Mouse (Mus musculus) forebrain, embryonic 16.5 days (tissue): ENCODE data around the gene Hist1h3f. TPM values are rescaled to one million over a fixed set of nuclear protein-coding genes. Genes with fewer than 3 reads are reported as not detected.
"Not testable (repeated sequence)": the region's sequence is repeated elsewhere in the genome, so short reads cannot be mapped to it uniquely, and the experiment has no call there.

Source experiments
- ATAC-seq: fragments of 200-750 bp; cut with Nextera tagmentation; 2 replicates; pipeline ENCODE4 v1.8.0; 2017; ENCODE audit warnings: mild to moderate bottlenecking, moderate library complexity
- H3K27ac ChIP-seq: fragments of 300-500 bp; sonication (generic); 2 replicates; pipeline ENCODE4 v1.5.1; 2014; ENCODE audit warnings: low read length, control low read depth
- H3K27me3 ChIP-seq: fragments of 300-500 bp; sonication (generic); replicated peaks from 2 replicates; pipeline ENCODE4 v1.6.1; 2014; ENCODE audit warnings: low read length; ENCODE audit not compliant: control insufficient read depth, insufficient read depth
- H3K36me3 ChIP-seq: fragments of 300-500 bp; sonication (generic); 2 replicates; pipeline ENCODE4 v1.6.1; 2014; ENCODE audit not compliant: control insufficient read depth, insufficient read depth
- H3K4me1 ChIP-seq: fragments of 300-500 bp; sonication (generic); replicated peaks from 2 replicates; pipeline ENCODE4 v1.6.1; 2014; ENCODE audit warnings: low read length; ENCODE audit not compliant: control insufficient read depth, insufficient read depth
- H3K4me2 ChIP-seq: fragments of 300-500 bp; sonication (generic); 2 replicates; pipeline ENCODE4 v1.6.1; 2014; ENCODE audit warnings: mild to moderate bottlenecking, low read length, control low read depth
- H3K4me3 ChIP-seq: fragments of 300-500 bp; sonication (generic); replicated peaks from 2 replicates; pipeline ENCODE4 v1.5.1; 2014; ENCODE audit warnings: mild to moderate bottlenecking, low read length, control low read depth
- H3K9ac ChIP-seq: fragments of 300-500 bp; sonication (generic); replicated peaks from 2 replicates; pipeline ENCODE4 v1.6.1; 2014; ENCODE audit warnings: low read depth, low read length, control low read depth
- H3K9me3 ChIP-seq: fragments of 300-500 bp; sonication (generic); 2 replicates; pipeline ENCODE4 v1.6.1; 2016; ENCODE audit warnings: low read length; ENCODE audit not compliant: control insufficient read depth
- WGBS: fragments of 180-500 bp; shearing (Covaris S2); extraction: QIAGEN DNeasy Blood & Tissue Kit; methylation state at CpG from one replicate; pipeline ENCODE4 v1.1.7; 2014; 5-methylcytosine and 5-hydroxymethylcytosine counted together
- polyA plus RNA-seq: library from polyadenylated mRNA; unstranded; fragments of >200 nt; fragmentation: Nextera tagmentation; extraction: Ambion mirVana; gene quantifications from 2 replicates; pipeline ENCODE4 v1.2.1, GENCODE M21; 2015

The Hist1h3f gene
- polyA plus RNA-seq, 1 experiment from 2014 or later = 0.30 TPM

DNA sequence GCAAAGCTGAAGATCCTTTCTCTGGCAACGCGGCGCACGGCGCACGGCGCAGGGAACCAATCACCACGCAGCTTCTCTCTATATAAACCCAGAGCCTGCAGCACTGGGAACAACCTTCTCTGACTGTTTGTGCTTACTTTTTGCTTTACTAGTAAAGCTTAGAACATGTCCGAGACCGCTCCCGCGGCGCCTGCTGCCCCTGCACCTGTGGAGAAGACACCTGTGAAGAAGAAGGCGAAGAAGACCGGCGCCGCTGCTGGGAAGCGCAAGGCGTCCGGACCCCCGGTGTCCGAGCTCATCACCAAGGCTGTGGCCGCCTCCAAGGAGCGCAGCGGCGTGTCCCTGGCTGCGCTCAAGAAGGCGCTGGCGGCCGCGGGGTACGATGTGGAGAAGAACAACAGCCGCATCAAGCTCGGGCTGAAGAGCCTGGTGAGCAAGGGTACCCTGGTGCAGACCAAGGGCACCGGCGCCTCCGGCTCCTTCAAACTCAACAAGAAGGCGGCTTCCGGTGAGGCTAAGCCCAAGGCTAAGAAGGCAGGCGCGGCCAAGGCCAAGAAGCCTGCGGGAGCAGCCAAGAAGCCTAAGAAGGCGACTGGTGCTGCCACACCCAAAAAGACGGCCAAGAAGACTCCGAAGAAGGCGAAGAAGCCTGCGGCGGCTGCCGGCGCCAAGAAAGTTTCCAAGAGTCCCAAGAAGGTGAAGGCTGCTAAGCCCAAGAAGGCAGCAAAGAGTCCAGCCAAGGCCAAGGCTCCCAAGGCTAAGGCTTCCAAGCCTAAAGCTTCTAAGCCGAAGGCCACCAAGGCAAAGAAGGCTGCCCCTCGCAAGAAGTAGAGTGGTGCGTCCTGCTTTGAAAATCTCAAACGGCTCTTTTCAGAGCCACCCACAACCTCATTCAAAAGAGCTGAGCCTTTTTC is 11.3 kb downstream of the Hist1h3f start:
- H3K27me3 ChIP-seq = no peaks in the 10 kb centered on the region
- no peaks in the 10 kb centered on the region for H3K36me3 ChIP-seq
- peak; percentile 84 for ATAC-seq
- peak overlapping the region; percentile 68 for H3K9ac ChIP-seq
- H3K4me2 ChIP-seq = peak overlapping the region; percentile 99
- H3K4me1 ChIP-seq = peaks cover 16% of the 10 kb centered on the region
- peak overlapping the region; percentile 58 for H3K4me3 ChIP-seq
- under 1% methylated on average over 54 of the region's 54 CpGs for WGBS
- peak overlapping the region; percentile 80 for H3K27ac ChIP-seq
- no peaks in the 10 kb centered on the region for H3K9me3 ChIP-seq

DNA sequence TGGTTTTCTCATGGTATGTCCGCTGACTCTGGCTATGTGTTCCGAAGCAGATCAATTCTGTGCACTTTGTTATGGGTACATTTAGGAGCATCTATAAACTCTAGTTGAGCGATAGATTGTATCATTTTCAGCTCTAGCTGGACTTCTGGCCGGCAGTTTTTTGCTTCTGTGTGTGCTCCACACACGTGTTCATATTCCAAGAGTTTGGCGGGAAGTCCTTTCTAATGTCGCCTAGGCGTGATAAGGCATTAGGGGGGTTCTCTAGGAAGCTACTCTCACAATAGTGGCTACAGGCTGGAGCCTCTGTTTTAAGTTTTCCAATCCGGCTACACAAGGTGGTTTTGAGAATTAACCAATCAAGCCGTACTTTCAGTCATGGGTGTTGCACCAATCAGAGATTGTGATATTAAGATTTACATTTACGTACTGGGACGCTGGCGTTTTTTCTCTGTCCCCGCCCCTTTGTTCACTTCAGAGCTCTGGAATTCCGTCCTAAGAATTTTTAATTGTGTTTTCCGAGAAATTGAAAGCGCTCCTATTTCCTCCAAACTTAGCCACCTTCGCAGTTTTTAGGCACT is 12.1 kb downstream of the Hist1h3f start:
- under 1% methylated on average over 18 of the region's 18 CpGs for WGBS
- Histone ChIP-seq H3K4me3 (peak overlapping the region; percentile 58), H3K27ac (peak overlapping the region; percentile 80), H3K9ac (peak overlapping the region; percentile 68), H3K36me3 (no peaks in the 10 kb centered on the region), H3K4me1 (peaks cover 15% of the 10 kb centered on the region), H3K27me3 (no peaks in the 10 kb centered on the region), H3K9me3 (no peaks in the 10 kb centered on the region), H3K4me2 (peak overlapping the region; percentile 99)
- ATAC-seq = peak; percentile 83

DNA sequence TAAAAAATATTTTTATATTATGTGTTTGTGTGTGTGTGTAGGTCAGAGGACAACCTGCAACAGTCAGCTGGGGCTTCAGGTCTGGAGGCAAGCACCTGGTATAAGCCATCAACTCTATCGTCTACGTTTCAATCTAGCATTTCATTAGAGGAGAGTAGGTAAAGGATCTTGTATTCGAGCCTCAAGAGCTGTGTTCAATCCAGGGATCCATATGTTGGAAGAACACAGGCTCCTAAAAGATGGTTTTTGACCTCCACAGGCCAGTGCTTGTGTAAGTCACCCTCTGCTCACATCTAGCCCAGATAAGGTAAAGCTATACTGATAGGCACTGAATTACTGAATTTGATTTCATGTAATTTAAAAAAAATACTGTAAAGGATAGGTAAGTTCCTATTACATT is 13.1 kb downstream of the Hist1h3f start:
- Histone ChIP-seq H3K4me3 (no peak overlapping the region), H3K27me3 (no peaks in the 10 kb centered on the region), H3K4me2 (no peak overlapping the region), H3K9me3 (no peaks in the 10 kb centered on the region), H3K27ac (no peak overlapping the region), H3K4me1 (peaks cover 14% of the 10 kb centered on the region), H3K36me3 (no peaks in the 10 kb centered on the region), H3K9ac (no peak overlapping the region)
- ATAC-seq = no peak
- 60% methylated on average over 3 of the region's 3 CpGs for WGBS

DNA sequence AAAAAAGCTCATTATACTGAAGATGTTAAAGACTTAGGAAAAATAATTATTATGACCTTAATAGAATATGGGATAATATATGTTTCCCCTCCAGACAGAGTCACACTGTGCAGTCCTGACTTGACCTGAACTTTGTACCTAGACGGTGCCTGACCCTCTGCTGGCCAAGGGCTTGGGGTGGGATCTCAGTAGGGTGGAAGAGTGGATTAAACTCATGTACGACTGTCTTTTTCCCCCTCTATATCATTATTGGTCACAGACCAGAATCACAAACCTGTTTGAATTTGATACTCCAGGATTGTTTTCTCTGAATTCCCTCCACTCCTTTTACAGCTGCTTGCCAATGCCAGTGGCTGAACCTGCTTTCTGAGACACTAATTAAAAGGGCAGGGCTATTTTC is 16.8 kb downstream of the Hist1h3f start:
- not testable (repeated sequence) for H3K9ac ChIP-seq, H3K36me3 ChIP-seq, H3K27me3 ChIP-seq, H3K9me3 ChIP-seq, H3K4me3 ChIP-seq, H3K4me1 ChIP-seq, ATAC-seq, H3K27ac ChIP-seq, H3K4me2 ChIP-seq
- 25% methylated on average over 2 of the region's 2 CpGs for WGBS

DNA sequence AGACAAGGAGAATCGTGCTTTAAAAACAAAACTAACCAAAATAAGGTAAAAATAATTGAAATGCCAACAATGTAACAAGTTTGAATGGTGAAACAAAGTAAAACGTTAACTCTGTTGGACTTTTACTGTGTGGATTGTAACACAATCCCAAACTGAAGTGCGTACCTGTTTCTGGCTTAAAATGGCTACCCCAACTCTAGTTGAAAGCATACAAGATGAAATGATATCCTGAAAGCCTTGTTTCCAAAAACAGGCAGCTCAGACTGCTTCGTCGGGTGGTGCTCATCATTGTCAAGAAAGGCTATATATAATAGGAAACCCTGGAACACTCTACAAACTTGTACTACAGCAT is 17.7 kb downstream of the Hist1h3f start:
- 0% methylated on average over 2 of the region's 5 CpGs for WGBS
- H3K4me1 ChIP-seq, H3K27me3 ChIP-seq, ATAC-seq, H3K9me3 ChIP-seq, H3K36me3 ChIP-seq: not testable (repeated sequence)
- Histone ChIP-seq H3K4me2 (peak overlapping the region; percentile 48), H3K27ac (peak overlapping the region; percentile 98; the same call in 1 of the 2 replicates), H3K9ac (peak overlapping the region; percentile 53), H3K4me3 (peak overlapping the region; percentile 42)

DNA sequence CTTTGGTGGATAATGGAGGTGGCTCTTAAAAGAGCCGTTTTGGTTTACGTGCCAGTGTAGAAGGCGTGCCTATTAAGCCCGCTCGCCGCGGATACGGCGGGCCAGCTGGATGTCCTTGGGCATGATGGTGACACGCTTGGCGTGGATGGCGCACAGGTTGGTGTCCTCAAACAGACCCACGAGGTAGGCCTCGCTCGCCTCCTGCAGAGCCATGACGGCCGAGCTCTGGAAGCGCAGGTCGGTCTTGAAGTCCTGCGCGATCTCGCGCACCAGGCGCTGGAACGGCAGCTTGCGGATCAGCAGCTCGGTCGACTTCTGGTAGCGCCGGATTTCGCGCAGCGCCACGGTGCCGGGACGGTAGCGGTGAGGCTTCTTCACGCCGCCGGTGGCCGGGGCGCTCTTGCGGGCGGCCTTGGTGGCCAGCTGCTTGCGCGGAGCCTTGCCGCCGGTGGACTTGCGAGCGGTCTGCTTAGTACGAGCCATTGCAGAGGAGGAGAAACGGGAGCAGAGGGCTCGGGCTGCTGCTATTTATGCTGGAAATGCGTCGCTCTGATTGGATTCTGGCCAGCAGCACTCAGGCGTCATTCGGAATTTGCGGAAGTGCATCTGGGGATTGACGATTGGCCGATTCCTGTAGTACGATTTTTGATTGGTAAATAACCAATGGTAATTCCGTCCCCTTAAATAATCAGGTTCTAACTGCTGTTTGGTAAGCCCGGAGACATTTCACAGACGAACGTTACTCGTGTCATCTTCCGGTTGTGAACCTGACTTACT is 18.2 kb downstream of the Hist1h3f start, which contains the start of gene Hist1h3e:
Gene Hist1h3e, minus strand, starts transcription at position 487 of the 777 bp plus-strand sequence.
- H3K4me3 ChIP-seq = peak within 1 kb of the TSS; percentile 42
- under 1% methylated on average over 57 of the region's 67 CpGs for WGBS
- H3K4me2 ChIP-seq = peak within 1 kb of the TSS; percentile 82
- not testable (repeated sequence) for H3K4me1 ChIP-seq, H3K27me3 ChIP-seq, H3K9me3 ChIP-seq, H3K36me3 ChIP-seq
- peak within 1 kb of the TSS; percentile 57 for H3K9ac ChIP-seq
- peak within 1 kb of the TSS; percentile 98 for H3K27ac ChIP-seq
- ATAC-seq = peak; percentile 94

DNA sequence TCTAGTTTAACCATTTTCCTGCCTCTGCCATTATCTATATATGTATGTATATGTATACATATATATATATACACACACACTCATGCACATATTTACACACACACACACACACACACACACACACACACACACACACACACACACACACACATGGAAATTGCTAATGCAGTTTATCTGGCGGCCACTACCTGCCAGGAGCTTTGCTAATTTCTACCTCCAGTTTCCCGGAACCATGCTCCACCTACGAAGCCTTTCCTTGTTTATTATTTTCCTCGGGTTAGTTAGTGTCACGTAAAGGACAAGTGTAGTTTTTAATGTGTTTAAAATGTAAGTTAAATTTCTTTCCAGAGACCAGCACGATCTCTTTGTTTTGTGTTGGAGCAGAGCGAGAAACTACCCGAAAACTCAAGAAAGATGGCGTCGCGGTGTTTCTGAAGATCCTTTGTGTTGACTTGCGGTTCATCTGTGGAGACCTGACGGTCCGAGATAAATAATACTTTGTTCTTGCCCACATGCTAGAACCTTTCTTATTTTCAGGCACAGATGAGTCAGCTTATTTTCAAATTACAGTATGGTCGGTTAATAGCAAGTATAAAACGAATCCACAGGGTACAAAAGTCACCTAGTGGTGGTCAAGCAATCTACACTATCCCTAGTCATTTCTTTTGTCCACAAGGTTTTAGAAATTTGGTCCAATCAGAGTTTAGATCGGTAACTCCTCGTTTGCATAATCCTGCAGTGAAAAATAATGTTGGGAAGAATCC is 19.0 kb downstream of the Hist1h3f start:
- Histone ChIP-seq H3K27ac (peak overlapping the region; percentile 98), H3K36me3 (no peaks in the 10 kb centered on the region), H3K4me1 (peaks cover 6% of the 10 kb centered on the region; the same call in 1 of the 2 replicates), H3K9ac (peak overlapping the region; percentile 57), H3K27me3 (no peaks in the 10 kb centered on the region), H3K9me3 (no peaks in the 10 kb centered on the region), H3K4me2 (peak overlapping the region; percentile 82), H3K4me3 (peak overlapping the region; percentile 42)
- under 1% methylated on average over 18 of the region's 18 CpGs for WGBS
- peak; percentile 38 for ATAC-seq

DNA sequence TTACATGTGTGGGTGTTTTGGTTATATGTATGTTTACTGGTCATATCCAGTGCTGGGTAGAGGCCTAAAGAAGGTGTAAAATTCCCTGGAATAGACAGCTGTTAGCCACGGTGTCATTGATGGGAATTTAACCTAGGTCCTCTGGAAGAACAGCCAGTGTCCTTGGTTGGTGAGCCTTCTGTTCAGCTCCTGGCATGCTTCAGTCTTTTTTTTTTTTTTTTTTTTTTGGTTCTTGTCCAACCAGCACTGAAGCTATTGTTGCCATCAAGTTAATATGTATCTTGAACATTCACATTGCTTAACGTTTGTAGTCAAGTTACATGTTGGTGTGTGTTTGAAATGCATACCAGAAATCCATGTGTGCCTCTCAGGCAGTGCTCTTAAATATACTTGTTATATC is 20.6 kb downstream of the Hist1h3f start:
- H3K27me3 ChIP-seq = no peaks in the 10 kb centered on the region
- no peak overlapping the region for H3K4me3 ChIP-seq
- H3K4me2 ChIP-seq = no peak overlapping the region
- H3K4me1 ChIP-seq = peaks cover 6% of the 10 kb centered on the region; the same call in 1 of the 2 replicates
- no peaks in the 10 kb centered on the region for H3K36me3 ChIP-seq
- H3K27ac ChIP-seq = no peak overlapping the region
- 90% methylated on average over 2 of the region's 2 CpGs for WGBS
- H3K9ac ChIP-seq = no peak overlapping the region
- no peaks in the 10 kb centered on the region for H3K9me3 ChIP-seq
- ATAC-seq = no peak
